Mouse (Mus musculus): ENCODE data around the gene Synj2. TPM values are rescaled to one million over a fixed set of nuclear protein-coding genes. Genes with fewer than 3 reads are reported as not detected.

Synj2 gene
- 10 to 100 TPM; 12.4 to 14.1 TPM for polyA plus RNA-seq (2017; shearing (Covaris generic))

DNA sequence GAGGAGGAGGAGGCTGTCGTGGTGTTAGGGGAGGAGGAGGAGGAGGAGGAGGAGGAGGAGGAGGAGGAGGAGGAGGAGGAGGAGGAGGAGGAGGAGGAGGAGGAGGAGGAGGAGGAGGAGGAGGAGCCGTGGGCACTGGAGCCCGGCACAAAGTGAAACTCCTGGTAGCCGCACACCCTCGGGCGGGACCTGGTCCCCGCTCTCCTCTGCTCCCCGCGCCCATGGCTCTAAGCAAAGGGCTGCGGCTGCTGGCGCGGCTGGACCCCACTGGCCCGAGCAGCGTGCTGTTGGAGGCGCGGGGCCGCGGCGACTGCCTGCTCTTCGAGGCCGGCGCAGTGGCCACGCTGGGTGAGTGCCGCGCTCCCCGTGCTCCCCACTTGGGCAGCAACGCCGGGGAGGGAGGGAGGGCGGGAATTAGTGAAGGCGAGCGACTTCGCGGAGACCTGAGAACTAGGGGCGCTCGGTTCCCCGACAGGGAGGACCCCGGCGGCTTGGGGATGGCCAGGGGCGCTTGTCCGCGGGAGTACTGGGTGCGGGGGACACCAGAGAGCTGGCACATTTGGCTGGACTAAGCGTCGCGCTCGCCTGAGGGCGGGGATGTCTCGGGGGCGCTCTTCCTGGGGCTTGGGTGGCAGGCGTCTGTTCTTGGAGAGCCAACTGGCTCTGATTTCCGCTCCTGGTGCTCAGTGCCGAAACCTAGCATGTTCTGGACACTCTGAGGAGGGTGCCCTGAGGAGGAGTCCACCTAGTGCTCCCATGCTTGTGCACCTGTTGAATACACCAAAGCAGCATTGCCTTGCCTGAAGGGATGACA, at the start of gene Synj2:
Synj2 (plus strand) TSS at position 51 of the 814 bp plus-strand sequence.

GRCm38 (mm10) chr17:6079287-6080122, 138.4 kb downstream of the Synj2 start, which contains the start of the genes Serac1 and Gtf2h5:
Serac1 (minus strand) TSS chr17:6079741.
Gtf2h5 (plus strand) TSS chr17:6079786.

Other genes starting within 250 kb of the Synj2 start
- gene Snx9, start 100.0 kb upstream of the Synj2 start, polyA plus RNA-seq (2017; shearing (Covaris generic)) = 10 to 100 TPM; 11.8 to 76.3 TPM
- gene Serac1, start 138.5 kb downstream of the Synj2 start, polyA plus RNA-seq (2017; shearing (Covaris generic)) = 1 to 10 TPM; 1.6 to 3.3 TPM
- 100 to 1,000 TPM in 1 of 2 experiments, 10 to 100 TPM in 1; 90.4 to 106 TPM for gene Gtf2h5, start 138.5 kb downstream of the Synj2 start, polyA plus RNA-seq (2017; shearing (Covaris generic))
- 10 to 100 TPM; 71.1 to 78.8 TPM for gene Tulp4, start 165.2 kb downstream of the Synj2 start, polyA plus RNA-seq (2017; shearing (Covaris generic))

Measured in activated CD4-positive, CD25-positive, alpha-beta regulatory T cell (primary cell).